Mouse (Mus musculus) lung, adult 2 months (tissue): ENCODE measurements at regions not wholly inside any gene's neighbourhood (a gene's known extent, or its start where the extent isn't known, plus 50 kb on each side); places are given as distances from the start of the nearest gene placed in this dataset.

ENCODE experiments used
- DNase-seq: peaks from one replicate; pipeline ENCODE4 v3.0.0; 2022
- H3K4me1 ChIP-seq: fragments of 200-500 bp; 2 replicates; pipeline ENCODE4 v1.6.1; 2011; ENCODE audit warnings: low read length; ENCODE audit not compliant: control insufficient read depth, insufficient read depth
- H3K4me3 ChIP-seq: fragments of 200-500 bp; replicated peaks from 2 replicates; pipeline ENCODE3; 2011; ENCODE audit warnings: low read depth, mild to moderate bottlenecking, control low read depth, low read length; ENCODE audit errors: extremely low read depth
- CTCF ChIP-seq: fragments of 200-500 bp; IDR thresholded peaks from 2 replicates; pipeline ENCODE4 v1.5.1; 2011; ENCODE audit warnings: mild to moderate bottlenecking, low read length, control low read depth; ENCODE audit not compliant: insufficient read depth
- POLR2A ChIP-seq: fragments of 200-500 bp; IDR thresholded peaks from 2 replicates; pipeline ENCODE4 v1.6.1; 2011; ENCODE audit warnings: low read depth, mild to moderate bottlenecking, control low read depth, low read length, borderline replicate concordance; ENCODE audit errors: extremely low read depth
- WGBS: fragments of 180-500 bp; shearing (Covaris S2); methylation state at CpG from one replicate; pipeline ENCODE4 v1.1.7; 2018; 5-methylcytosine and 5-hydroxymethylcytosine counted together

GRCm38 (mm10) chr5:119557071-119557470 lies 113.4 kb upstream of the Tbx3 start:
- no peak for TF ChIP-seq CTCF
- no peak for TF ChIP-seq POLR2A
- H3K4me3 ChIP-seq = no peak overlapping the region
- DNase-seq = no peak
- no peaks in the 10 kb centered on the region for H3K4me1 ChIP-seq
- WGBS = 80% methylated on average over 5 of the region's 5 CpGs

- 91% methylated on average over 11 of the region's 11 CpGs for WGBS
Measured at GRCm38 (mm10) chr5:119559696-119560095, 110.8 kb upstream of the Tbx3 start.

GRCm38 (mm10) chr5:119560392-119560791 lies 110.1 kb upstream of the Tbx3 start:
- DNase-seq = no peak
- TF ChIP-seq POLR2A (no peak), CTCF (no peak)
- no peaks in the 10 kb centered on the region for H3K4me1 ChIP-seq
- 98% methylated on average over 5 of the region's 5 CpGs for WGBS
- H3K4me3 ChIP-seq = no peak overlapping the region

More at GRCm38 (mm10) chr5:119559696-119560095, 110.8 kb upstream of the Tbx3 start:
- DNase-seq = no peak
- TF ChIP-seq CTCF = no peak
- no peak for TF ChIP-seq POLR2A
- no peaks in the 10 kb centered on the region for H3K4me1 ChIP-seq
- no peak overlapping the region for H3K4me3 ChIP-seq

GRCm38 (mm10) chr5:119561531-119561930 lies 108.9 kb upstream of the Tbx3 start:
- 90% methylated on average over 7 of the region's 7 CpGs for WGBS
- TF ChIP-seq CTCF = no peak
- TF ChIP-seq POLR2A = no peak
- no peak for DNase-seq

GRCm38 (mm10) chr5:119563510-119564351 lies 106.7 kb upstream of the Tbx3 start:
- no peak overlapping the region for H3K4me3 ChIP-seq
- WGBS = 30% methylated on average over 33 of the region's 33 CpGs
- DNase-seq = no peak

More at GRCm38 (mm10) chr5:119561531-119561930, 108.9 kb upstream of the Tbx3 start:
- Histone ChIP-seq H3K4me1 (no peaks in the 10 kb centered on the region), H3K4me3 (no peak overlapping the region)

GRCm38 (mm10) chr5:119567639-119568038 lies 102.8 kb upstream of the Tbx3 start:
- TF ChIP-seq CTCF (no peak), POLR2A (no peak)
- H3K4me3 ChIP-seq = no peak overlapping the region
- DNase-seq = no peak
- WGBS = 70% methylated on average over 11 of the region's 11 CpGs
- H3K4me1 ChIP-seq = no peaks in the 10 kb centered on the region

More at GRCm38 (mm10) chr5:119563510-119564351, 106.7 kb upstream of the Tbx3 start:
- TF ChIP-seq POLR2A (no peak), CTCF (no peak)
- H3K4me1 ChIP-seq = no peaks in the 10 kb centered on the region

- H3K4me1 ChIP-seq = no peaks in the 10 kb centered on the region
- H3K4me3 ChIP-seq = no peak overlapping the region
- DNase-seq = no peak
- 28% methylated on average over 8 of the region's 8 CpGs for WGBS
- TF ChIP-seq CTCF = no peak
- no peak for TF ChIP-seq POLR2A
Measured at GRCm38 (mm10) chr5:119570054-119570453, 100.4 kb upstream of the Tbx3 start.

GRCm38 (mm10) chr5:119571644-119572043 lies 98.8 kb upstream of the Tbx3 start:
- Histone ChIP-seq H3K4me3 (no peak overlapping the region), H3K4me1 (no peaks in the 10 kb centered on the region)
- no peak for DNase-seq
- 98% methylated on average over 3 of the region's 3 CpGs for WGBS
- TF ChIP-seq CTCF (no peak), POLR2A (no peak)

GRCm38 (mm10) chr5:119575124-119575523 lies 95.3 kb upstream of the Tbx3 start:
- Histone ChIP-seq H3K4me3 (no peak overlapping the region), H3K4me1 (no peaks in the 10 kb centered on the region)
- no peak for TF ChIP-seq POLR2A
- no peak for TF ChIP-seq CTCF
- WGBS = 43% methylated on average over 14 of the region's 14 CpGs
- no peak for DNase-seq

GRCm38 (mm10) chr5:119579288-119579687 lies 91.2 kb upstream of the Tbx3 start:
- WGBS = 96% methylated on average over 2 of the region's 2 CpGs
- DNase-seq = no peak

More at GRCm38 (mm10) chr5:119579288-119579687, 91.2 kb upstream of the Tbx3 start:
- TF ChIP-seq POLR2A = no peak
- TF ChIP-seq CTCF = no peak
- no peaks in the 10 kb centered on the region for H3K4me1 ChIP-seq
- no peak overlapping the region for H3K4me3 ChIP-seq
